Mouse (Mus musculus) adrenal gland, postnatal 10 days (tissue): ENCODE results near the gene Hmga2. TPM values are rescaled to one million over a fixed set of nuclear protein-coding genes. Genes with fewer than 3 reads are reported as not detected.
A peak's percentile ranks its signal among the peaks of the same experiment; 100 is the strongest.

Experiments used
- DNase-seq: peaks from one replicate; pipeline ENCODE4 v3.0.0; 2021; ENCODE audit warnings: mixed read lengths
- long read RNA-seq, 2 experiments: library from polyadenylated mRNA; stranded (forward); transcript quantifications; one replicate each; pipeline ENCODE4 v2.0.0; 2021
- total RNA-seq, 2 experiments: library from RNA; stranded (reverse); gene quantifications; 2 replicates each; pipeline ENCODE4 v1.2.3; 2021

Hmga2 gene
- total RNA-seq = 1 to 10 TPM; 3.9 to 6.4 TPM
- long read RNA-seq, experiment 1 = 0 reads
- long read RNA-seq, experiment 2 = 0 reads

DNA sequence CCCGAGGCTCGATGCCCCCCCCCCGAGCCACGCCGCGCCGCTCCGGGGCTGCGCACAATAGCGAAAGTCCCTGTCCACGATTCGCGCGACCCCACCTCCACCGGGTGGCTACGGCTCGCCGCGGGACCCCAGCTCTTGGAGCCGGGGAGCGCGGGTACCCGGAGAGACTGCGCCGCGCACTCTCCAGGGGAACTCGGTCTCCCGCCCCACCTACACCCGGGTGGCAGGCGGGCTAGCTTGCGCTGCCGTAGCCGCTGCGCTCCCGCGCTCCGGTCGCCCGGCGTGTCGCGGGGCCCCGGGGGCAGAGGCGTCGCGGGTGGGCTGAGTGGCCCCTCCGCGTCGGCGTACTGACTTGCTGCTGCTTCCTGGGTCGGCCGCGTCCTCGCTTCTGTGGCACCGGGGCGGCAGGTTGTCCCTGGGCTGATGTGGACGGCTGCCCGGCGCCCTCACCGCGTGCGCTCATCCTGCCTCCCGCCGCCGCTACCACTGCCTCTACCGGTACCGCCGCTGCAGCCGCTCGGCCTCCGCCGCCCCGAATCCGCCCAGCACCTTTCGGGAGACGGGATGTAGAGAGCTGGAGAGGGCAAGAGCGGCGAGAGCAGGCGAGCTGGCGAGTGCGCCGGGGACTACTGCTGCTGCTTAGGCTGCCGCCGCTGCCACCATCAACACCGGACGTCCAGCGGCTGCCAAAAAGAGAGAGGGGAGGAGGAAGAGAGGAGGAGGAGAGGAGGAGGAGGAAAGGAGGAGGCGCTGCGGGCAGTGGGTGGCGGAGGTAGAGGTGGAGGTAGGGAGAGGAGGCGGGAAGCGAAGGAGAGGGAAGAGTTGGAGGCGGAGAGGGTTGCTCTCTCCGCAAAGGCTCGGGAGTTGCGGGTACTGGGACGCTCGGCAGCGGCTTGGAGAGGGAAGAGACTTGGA is at the start of gene Hmga2:
Hmga2 (minus strand) TSS at position 869 of the 915 bp plus-strand sequence.
- peak; percentile 77 for DNase-seq

DNA sequence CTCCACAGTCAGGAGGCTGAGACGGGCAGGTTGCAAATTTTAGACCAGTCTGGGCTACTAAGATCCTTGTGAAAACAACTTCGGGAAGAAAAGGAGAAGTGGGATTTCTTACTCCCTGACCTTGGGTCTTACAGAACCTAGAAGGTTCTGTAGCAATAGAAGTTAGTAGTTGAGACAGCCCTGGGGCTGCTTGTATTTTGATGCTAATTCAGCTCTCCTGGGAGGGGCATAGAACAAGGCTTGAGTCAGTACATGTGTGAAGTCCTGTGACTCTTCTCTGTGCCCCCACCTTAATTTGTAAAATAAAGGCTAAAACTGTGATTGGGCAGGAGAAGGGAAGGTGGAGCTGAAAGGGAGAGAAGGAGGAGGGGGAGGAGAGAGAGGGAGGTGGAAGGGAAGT is 46.7 kb upstream of the Hmga2 start:
- DNase-seq = no peak

GRCm38 (mm10) chr10:120521912-120522575 is 45.8 kb upstream of the Hmga2 start:
- no peak for DNase-seq

DNA sequence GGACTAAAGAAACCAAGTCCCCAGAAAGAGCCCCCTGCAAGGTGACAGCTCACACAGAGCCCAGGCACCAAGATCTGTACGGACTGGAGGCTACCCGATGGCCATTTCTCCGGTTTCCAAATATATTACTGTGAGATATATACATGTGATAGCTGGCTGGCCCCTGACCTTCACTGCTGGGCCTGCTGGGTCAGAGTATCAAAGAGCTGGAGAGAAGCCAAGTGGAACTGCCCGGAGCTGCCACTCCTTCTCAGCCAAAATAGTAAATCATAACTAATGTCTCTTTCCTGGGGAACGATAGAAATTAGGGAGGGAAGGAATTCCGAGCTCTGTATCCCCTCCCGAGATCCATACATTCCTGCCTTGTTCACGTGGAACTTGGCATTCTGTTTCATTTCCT is 40.0 kb upstream of the Hmga2 start:
- DNase-seq = peak; percentile 41

DNA sequence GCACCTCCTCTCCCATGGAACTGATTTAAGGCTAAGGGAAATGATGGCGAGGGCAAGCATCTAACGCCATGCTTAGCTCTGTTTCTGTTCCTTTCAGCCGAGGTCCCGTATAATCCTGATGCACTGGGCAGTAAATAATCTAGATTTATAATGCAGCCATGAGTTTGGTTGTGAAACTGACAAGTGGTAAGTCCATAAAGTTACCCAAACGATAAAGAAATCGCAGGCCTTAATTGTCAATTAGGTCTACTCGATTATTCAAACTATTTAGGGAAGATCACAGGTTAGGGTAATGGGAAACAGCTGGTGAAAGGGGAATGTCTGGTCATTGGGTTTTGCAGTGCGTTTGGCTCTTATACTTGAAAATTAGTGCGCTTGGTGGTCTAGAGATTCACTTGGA is 37.5 kb upstream of the Hmga2 start:
- DNase-seq = no peak

DNA sequence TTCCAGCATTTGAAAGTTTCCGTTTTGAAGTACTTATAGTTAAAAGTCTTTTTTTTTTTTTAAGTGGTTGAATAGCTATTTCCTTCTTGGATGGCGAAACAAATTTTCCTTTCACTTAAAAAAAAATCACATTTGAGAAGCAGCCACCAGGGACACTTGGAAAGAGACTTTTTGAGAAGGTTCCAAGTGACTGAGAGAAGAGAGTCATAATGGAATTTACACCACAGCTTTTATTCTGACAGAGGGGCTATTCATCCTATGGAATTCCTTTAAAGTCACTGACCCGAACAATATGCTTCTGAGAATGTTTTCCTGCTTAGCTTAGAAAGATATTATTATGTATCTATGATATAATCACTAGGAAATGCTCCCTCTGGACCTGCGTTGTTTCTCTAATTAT is 36.7 kb upstream of the Hmga2 start:
- no peak for DNase-seq

DNA sequence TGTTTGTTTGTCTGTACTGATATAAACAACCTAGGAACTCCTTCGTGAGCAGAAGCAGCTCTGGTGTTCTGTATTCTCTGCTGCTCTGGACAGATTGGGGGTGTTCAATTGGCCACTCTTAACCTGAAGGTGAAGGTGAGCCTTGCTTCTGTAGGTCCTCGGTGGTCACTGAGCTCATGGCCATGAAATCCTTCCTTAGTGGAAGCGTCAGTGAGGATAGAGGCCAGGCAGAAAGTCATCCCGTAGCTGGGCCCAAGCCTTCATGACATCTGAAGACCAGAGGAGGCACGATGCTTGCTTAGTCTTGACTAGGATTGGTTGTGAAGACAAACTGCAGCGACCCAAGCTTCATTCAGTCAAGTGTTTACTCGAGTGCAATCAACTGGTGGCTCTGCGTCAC is 35.9 kb upstream of the Hmga2 start:
- DNase-seq = no peak

DNA sequence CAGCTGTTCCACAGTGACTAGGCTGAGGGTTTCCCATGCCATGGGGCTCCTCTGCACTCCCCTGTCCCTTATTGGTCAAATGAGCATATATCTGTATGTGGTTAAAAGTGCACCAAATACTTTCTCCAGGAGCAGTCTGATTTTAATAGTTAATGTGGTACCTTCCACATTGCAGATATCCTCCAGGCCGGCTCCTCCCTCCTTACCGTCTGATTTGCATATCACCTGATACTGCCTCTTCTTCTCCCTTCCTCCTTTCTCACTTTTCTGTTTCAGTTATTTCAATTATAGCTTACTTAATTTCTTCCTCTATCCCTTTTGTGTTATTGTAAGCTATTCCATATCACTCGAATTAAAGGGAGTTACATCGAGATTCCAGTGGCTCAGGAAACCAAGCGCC is 27.7 kb upstream of the Hmga2 start:
- no peak for DNase-seq

DNA sequence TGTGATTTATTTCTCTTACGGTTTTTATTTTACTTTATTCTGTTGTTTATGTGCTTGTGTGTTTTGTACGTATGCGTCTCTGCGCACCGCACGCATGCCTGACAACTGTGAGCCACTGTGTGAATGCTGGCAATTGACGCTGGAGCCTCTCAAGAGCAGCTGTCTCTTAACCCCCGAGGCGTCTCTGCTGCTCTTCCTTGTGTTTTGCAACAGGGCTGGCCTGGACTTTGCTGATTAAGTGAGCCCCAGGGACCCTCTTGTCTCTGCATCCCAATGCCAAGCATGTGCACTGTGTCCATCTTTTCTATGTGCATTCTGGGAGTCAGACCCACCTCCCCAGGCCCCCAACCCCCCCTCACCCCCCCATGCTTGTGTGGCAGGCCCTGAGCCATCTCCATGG is 24.5 kb upstream of the Hmga2 start:
- DNase-seq = no peak

DNA sequence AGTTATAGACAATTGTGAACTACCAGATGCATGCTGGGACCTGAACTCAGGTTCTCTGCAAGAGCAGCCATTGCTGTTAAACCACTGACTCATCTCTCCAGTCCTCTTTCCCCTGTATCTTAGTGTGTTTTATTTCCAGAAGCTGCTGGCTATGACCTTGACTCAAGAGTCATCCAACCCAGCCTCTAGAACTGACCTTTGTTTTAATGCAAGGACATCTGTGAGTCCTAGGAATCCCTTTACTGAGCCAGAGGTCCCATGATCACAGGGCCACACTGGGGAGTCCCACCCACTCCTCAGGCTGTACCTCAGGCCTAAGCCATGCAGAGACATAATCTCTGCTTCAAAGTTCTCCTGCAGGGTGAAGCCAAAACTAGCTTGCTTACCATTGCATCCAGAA is 21.8 kb upstream of the Hmga2 start:
- DNase-seq = no peak

- no peak for DNase-seq
Measured at GRCm38 (mm10) chr10:120494653-120495052, 18.4 kb upstream of the Hmga2 start.

GRCm38 (mm10) chr10:120491477-120491876 is 15.2 kb upstream of the Hmga2 start:
- DNase-seq = no peak

DNA sequence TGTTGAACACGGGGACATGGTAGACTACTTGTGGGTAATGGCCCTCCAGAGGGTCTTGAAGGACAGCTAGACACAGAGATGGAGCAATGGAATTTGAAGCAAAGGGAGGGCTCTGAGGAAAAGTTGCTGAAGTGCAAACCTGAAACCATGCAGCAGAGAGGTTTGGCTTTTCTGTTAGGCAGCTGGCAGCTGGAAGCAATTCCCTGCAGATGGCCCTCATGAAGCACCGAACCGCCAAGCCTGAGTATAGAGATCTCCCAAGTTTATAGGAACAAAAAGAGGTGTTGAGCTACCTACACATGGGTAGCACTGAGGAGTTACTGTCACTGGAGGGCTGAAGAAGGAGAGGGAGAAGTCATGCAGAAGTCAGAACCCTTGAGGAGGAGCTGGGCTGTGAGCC is 13.3 kb upstream of the Hmga2 start:
- DNase-seq = no peak

GRCm38 (mm10) chr10:120488526-120488925 is 12.3 kb upstream of the Hmga2 start:
- no peak for DNase-seq

DNA sequence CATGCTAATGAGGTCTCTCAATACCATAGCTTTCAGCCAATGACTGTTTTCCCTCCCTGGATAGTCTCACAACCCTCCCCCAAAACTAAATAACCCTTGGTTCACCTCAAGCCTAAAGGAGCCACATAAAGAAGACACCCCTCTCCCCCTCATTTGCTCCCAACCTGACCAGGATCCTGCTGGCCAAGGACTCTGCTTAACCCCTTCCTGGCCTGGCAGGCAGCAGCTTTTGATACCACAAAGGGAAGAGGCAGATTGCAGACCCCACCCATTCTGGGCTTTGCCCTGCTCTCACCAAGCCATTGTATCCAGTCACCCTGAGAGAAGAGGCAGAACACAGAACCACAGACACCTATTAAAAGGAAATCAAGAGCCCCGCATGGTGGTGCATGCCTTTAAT is 11.6 kb upstream of the Hmga2 start:
- no peak for DNase-seq

DNA sequence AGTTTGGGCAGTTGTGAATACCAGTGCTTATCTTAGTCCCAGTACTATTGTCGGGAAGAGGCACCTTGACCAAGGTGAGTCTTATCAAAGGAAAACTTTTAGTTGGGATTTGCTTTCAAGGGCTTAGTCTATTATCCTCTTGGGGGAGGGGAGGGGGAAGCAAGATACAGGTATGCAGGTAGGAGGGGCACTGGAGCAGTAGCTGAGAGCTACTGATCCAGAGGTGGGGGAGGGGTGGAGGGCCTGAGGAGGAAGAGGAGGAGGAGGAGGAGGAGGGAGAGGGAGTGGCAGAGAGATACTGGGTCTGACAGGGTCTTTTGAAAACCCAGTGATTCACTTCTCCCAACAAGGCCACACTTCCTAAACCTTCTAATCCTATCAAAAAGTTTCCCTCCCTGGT is 9.2 kb upstream of the Hmga2 start:
- DNase-seq = no peak

GRCm38 (mm10) chr10:120484144-120484543 is 7.9 kb upstream of the Hmga2 start:
- DNase-seq = no peak

DNA sequence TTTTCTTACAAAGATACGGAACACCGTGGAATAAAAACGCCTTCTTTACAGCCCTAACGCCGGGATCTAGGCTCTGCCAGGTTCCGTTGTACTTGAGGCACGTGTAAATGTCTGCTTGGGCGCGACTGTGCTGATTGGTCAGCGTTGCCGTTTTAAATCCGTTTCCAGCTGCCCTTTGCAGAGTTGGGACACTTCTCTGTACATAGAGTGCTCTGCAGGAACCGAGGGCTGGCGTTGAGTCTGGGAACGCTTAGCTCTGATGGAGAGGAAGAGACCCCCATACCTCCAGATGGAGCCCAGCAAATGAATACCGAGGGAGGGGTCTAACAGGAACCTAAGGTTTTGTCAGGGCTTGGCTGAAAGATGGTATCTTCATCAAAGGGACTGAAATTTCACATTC is 1.9 kb upstream of the Hmga2 start:
- DNase-seq = peak; percentile 57

DNA sequence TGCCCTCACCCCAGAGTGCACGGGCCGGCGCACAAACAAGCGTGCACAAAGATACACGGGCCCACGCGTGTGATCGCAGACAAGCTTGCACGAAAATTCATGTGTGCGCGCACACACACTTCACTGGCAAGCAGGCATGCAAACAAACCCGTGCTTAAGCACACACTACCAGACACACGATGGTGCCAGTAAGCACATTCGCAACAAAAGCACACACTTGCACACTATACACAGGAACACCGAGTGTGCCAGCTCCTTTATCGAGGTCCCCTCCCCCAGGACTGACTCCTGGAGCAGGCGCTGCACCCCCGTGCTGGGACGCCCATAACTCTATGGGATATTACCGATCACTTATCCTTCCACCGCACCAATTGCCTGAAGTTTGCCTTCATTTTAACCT is 1.2 kb upstream of the Hmga2 start:
- peak; percentile 51 for DNase-seq

- peak; percentile 78 for DNase-seq
Measured at GRCm38 (mm10) chr10:120476516-120477336, 457 bp upstream of the Hmga2 start.

GRCm38 (mm10) chr10:120475041-120475541 is 1.2 kb downstream of the Hmga2 start:
- peak; percentile 57 for DNase-seq

- peak; percentile 46 for DNase-seq
Measured at GRCm38 (mm10) chr10:120474301-120474700, 2.0 kb downstream of the Hmga2 start.

DNA sequence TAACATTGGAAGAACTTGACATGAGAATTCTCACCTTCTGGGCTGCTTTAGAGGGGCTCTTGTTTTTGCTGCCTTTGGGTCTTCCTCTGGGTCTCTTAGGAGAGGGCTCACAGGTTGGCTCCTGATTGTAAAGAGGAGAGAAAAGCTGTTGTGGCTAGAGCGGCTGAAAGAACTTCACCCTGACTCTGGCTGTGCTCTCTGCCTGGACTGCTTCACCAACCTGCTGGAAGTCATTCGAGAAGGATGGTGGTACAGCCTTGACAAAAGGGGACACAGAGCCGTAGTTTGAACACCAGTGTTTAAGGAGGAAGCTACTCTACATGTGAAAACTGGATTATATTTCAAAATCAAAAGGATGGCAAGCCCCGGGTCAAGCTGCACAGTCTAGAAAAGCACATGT is 3.1 kb downstream of the Hmga2 start:
- DNase-seq = no peak
